Mouse (Mus musculus): ENCODE data around the gene Aga. TPM values are rescaled to one million over a fixed set of nuclear protein-coding genes. Genes with fewer than 3 reads are reported as not detected.
"Not testable (repeated sequence)": the region's sequence is repeated elsewhere in the genome, so short reads cannot be mapped to it uniquely, and the experiment has no call there.

Aga gene
- polyA plus RNA-seq (2015; fragmentation: Nextera tagmentation; extraction: Ambion mirVana), result 28.8 and 29.4 TPM in 2 replicates

DNA sequence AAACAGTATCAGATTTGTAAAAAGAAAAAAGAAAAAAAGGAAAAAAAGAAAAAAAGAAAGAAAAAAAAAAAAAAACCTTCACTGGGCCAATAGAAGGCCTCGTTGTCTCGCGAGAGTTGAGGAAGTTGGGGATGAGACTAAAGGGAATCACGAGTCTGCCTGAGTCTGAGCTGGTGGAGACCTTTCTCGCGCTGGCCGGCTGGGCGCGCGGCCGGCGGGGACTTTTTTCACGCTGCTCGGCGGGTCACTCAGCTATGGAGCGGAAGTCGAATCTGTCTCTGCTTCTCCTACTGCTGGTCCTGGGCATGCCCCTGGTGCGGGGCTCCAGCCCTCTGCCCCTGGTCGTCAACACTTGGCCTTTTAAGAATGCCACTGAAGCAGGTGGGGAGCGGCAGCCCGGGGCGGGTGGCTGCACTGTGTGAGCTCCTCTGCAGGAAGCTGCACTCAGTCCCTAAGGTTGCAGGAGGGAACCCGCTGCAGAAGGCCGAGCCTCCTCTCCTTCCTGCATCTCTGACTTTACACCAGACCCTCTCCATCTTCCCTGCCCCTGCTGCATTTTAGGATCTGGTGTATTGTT is at the start of gene Aga:
Gene Aga (plus strand): TSS at position 177 of the 577 bp plus-strand sequence.
- Histone ChIP-seq H3K4me1 (peaks cover 4% of the 10 kb centered on the region; the same call in 1 of the 2 replicates), H3K9ac (peak within 1 kb of the TSS; percentile 91), H3K27me3 (no peaks in the 10 kb centered on the region), H3K27ac (peak within 1 kb of the TSS; percentile 72), H3K4me3 (peak within 1 kb of the TSS; percentile 61), H3K4me2 (peak within 1 kb of the TSS; percentile 71), H3K9me3 (no peaks in the 10 kb centered on the region), H3K36me3 (peaks cover 14% of the 10 kb centered on the region)
- WGBS, result 2% methylated on average over 24 of the region's 24 CpGs
- ATAC-seq (ENCODE audit: insufficient number of reproducible peaks, insufficient read depth, low FRiP score, low TSS enrichment, low read depth), result peak; percentile 93

DNA sequence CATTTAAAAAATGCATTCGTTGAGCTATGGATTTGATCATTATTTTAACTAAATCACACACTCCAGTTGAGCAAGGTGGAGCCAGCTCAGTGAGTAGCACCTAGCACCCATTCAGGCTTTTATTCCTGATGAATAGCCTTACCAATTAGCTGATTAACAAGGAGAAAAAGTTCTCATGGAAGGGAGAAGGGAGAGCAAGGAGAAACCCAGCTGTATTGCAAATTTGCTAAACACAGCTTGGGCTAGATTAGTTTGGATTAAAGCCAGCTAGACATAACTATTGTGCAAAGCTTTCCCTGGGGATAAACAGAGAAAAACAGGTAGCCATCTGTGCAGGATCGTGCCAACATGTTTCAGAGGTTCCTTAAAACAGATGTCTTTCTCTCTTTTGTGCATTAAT is 22.5 kb upstream of the Aga start:
- Histone ChIP-seq H3K4me2 (no peak overlapping the region), H3K9ac (no peak overlapping the region), H3K4me1 (no peaks in the 10 kb centered on the region), H3K27me3 (no peaks in the 10 kb centered on the region), H3K27ac (no peak overlapping the region), H3K36me3 (no peaks in the 10 kb centered on the region), H3K9me3 (no peaks in the 10 kb centered on the region), H3K4me3 (no peak overlapping the region)
- ATAC-seq (ENCODE audit: insufficient number of reproducible peaks, insufficient read depth, low FRiP score, low TSS enrichment, low read depth), result 0 out of 2 replicates have a peak, but pooled peaks have one; percentile 26
- WGBS, result 46% methylated on average over 2 of the region's 2 CpGs

DNA sequence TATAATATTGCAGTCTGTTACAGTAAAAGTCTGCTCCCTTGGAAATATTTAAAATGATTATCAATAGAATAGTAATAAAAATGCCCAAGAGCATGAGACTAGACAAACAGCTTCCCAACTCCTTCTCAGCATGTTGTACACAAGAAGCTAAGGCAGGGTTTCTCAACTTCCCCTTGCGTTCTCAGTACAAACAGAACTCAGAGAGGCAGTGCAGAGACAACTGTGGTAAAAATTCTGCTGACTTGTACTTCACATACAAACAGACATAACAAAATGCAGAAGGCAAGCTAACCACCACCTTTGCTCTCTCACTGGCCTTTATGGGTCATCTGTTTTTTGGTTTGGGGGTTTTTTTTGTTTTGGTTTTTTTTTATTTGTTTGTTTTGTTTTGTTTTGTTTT is 15.3 kb upstream of the Aga start:
- Histone ChIP-seq H3K27ac (no peak overlapping the region), H3K4me3 (no peak overlapping the region), H3K9me3 (no peaks in the 10 kb centered on the region), H3K4me1 (no peaks in the 10 kb centered on the region), H3K27me3 (no peaks in the 10 kb centered on the region), H3K9ac (no peak overlapping the region), H3K4me2 (no peak overlapping the region), H3K36me3 (no peaks in the 10 kb centered on the region)
- 88% methylated on average over 1 of the region's 1 CpGs for WGBS
- ATAC-seq (ENCODE audit: insufficient number of reproducible peaks, insufficient read depth, low FRiP score, low TSS enrichment, low read depth), result no peak

DNA sequence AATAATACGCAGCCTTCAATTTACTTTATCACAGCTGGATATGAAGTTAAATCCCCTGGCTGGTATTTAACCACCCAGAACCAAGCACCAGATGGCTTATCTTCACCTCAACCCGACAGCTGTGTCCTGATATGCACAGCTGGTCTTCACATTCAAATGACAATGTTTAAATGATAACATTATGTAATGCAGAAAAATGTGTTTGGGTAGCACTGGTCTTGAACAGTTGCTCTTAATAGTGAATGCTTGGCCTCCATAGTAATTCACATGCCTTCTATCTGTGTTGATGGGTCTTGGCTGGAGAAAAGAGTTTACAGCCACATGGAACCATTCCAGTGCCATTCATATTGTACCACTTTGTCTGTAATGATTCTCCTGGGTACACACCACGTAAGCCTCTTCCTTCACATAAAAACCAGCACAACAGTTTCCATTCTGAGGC is 14.6 kb upstream of the Aga start:
- no peak overlapping the region for H3K9ac ChIP-seq
- H3K4me3 ChIP-seq, result no peak overlapping the region
- H3K4me1 ChIP-seq, result no peaks in the 10 kb centered on the region
- H3K4me2 ChIP-seq, result no peak overlapping the region
- H3K36me3 ChIP-seq, result no peaks in the 10 kb centered on the region
- no peak for ATAC-seq (ENCODE audit: insufficient number of reproducible peaks, insufficient read depth, low FRiP score, low TSS enrichment, low read depth)
- no peaks in the 10 kb centered on the region for H3K27me3 ChIP-seq
- WGBS, result 74% methylated on average over 3 of the region's 3 CpGs
- H3K9me3 ChIP-seq, result no peaks in the 10 kb centered on the region
- H3K27ac ChIP-seq, result no peak overlapping the region

DNA sequence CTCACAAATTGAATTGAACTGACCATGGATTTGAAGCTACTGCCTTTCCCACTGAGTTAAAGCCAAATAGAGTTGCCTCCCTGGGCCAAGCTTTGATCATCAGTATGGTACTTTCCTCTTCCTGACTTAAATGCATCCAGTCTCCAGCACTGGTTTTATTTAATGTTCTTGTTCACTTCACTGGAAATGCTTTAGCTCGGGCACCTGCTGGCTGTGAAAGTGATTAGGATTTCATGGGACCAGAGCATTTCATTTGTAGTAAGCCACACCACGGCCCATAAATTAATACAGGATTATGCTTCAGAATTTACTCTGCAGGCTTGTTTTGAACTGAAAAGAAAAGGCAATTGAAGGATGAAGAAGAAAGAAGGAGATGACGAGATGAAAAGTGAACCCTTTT is 26.5 kb downstream of the Aga start:
- not testable (repeated sequence) for H3K9me3 ChIP-seq; H3K4me3 ChIP-seq; H3K4me1 ChIP-seq; H3K36me3 ChIP-seq; ATAC-seq (ENCODE audit: insufficient number of reproducible peaks, insufficient read depth, low FRiP score, low TSS enrichment, low read depth); H3K27ac ChIP-seq; H3K4me2 ChIP-seq; H3K27me3 ChIP-seq; H3K9ac ChIP-seq
- 67% methylated on average over 3 of the region's 3 CpGs for WGBS

DNA sequence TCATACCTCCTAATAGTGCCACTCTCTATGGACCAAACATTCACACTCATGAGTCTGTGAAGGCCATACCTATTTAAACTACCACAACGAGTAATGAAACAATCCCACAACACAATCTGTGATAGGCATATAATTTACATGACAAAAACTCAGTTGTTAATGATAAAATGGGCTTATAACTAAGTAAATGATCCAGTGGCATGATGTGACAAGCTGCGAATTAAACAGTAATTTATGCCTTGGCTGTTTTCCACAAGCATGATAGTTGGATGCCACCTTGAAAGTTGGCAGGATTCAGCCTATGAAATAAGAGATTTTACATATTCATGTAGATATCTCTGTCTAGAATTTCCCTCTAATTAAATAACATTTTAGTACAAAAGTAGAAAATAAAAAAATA is 28.1 kb downstream of the Aga start:
- H3K4me1 ChIP-seq, result no peaks in the 10 kb centered on the region
- no peak overlapping the region for H3K4me2 ChIP-seq
- WGBS, result 83% methylated on average over 2 of the region's 2 CpGs
- H3K36me3 ChIP-seq, result no peaks in the 10 kb centered on the region
- no peak overlapping the region for H3K9ac ChIP-seq
- H3K4me3 ChIP-seq, result no peak overlapping the region
- H3K27me3 ChIP-seq, result no peaks in the 10 kb centered on the region
- no peak overlapping the region for H3K27ac ChIP-seq
- ATAC-seq (ENCODE audit: insufficient number of reproducible peaks, insufficient read depth, low FRiP score, low TSS enrichment, low read depth), result no peak
- no peaks in the 10 kb centered on the region for H3K9me3 ChIP-seq

DNA sequence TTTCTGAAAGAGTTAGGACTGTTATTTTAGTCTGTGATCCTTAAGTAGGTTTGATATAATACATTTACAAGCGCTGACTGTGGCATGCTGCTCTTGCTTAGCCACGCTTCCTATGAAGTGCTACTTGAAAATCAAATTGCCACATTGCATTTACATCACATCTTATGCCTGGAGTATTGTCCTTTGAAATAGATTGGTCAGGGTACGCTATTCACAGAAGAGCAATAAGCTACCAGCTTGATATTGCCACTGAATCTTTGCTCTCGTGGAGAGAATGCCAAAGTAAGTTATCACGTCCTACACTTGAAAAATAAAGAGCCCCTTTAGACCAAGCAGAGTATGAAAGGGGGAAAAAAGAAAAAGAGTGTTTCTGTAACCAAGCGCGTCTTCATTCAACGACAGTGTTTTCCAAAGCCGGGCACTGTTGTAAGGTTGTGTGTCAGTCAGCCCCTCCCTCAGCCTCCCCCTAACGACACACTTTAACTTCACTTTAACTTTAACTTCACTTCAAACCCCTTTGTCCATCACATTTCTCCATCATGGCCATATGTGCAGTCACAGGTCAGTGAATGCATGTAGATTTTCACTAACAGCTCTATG is 51.0 kb downstream of the Aga start:
- ATAC-seq (ENCODE audit: insufficient number of reproducible peaks, insufficient read depth, low FRiP score, low TSS enrichment, low read depth), result no peak
- H3K4me3 ChIP-seq, result no peak overlapping the region
- H3K9ac ChIP-seq, result no peak overlapping the region
- no peaks in the 10 kb centered on the region for H3K9me3 ChIP-seq
- H3K4me2 ChIP-seq, result no peak overlapping the region
- H3K27me3 ChIP-seq, result no peaks in the 10 kb centered on the region
- WGBS, result 70% methylated on average over 10 of the region's 10 CpGs
- no peaks in the 10 kb centered on the region for H3K4me1 ChIP-seq
- H3K27ac ChIP-seq, result no peak overlapping the region
- H3K36me3 ChIP-seq, result no peaks in the 10 kb centered on the region

DNA sequence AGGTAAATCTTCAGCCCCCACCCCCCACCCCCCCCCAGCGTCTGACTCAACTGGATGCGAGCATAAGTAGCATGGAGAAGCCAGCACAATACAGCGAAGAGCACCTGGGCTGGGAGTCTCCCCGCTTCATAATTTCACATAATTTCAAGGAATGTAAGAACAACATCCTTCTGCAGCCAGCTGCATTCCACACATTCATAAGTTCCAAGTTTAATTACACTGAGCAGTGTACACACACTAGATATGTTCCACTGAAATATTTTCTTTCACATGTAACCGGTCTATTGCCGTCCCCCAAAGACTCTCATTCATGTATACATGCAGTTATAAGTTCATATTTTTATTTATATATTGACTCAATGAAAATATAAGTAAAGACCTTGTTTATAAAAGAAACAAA is 54.7 kb downstream of the Aga start:
- Histone ChIP-seq H3K27me3 (no peaks in the 10 kb centered on the region), H3K4me3 (no peak overlapping the region), H3K9ac (no peak overlapping the region), H3K36me3 (no peaks in the 10 kb centered on the region), H3K9me3 (no peaks in the 10 kb centered on the region), H3K27ac (no peak overlapping the region), H3K4me1 (no peaks in the 10 kb centered on the region), H3K4me2 (no peak overlapping the region)
- peak; percentile 26; the same call in 1 of the 2 replicates for ATAC-seq (ENCODE audit: insufficient number of reproducible peaks, insufficient read depth, low FRiP score, low TSS enrichment, low read depth)
- 63% methylated on average over 6 of the region's 6 CpGs for WGBS

Other genes starting within 250 kb of the Aga start
- 24.0 and 26.0 TPM in 2 replicates for gene Neil3, start 127.3 kb downstream of the Aga start, polyA plus RNA-seq (2015; fragmentation: Nextera tagmentation; extraction: Ambion mirVana)